Mouse (Mus musculus) cerebellum, postnatal 10 days (tissue): ENCODE results near the gene Stk10.

Experiments
- DNase-seq, 2 experiments: peaks; one replicate each; pipeline ENCODE4 v3.0.0; 2021; ENCODE audit warnings: mixed read lengths in 2 of 2

Gene Stk10

DNA sequence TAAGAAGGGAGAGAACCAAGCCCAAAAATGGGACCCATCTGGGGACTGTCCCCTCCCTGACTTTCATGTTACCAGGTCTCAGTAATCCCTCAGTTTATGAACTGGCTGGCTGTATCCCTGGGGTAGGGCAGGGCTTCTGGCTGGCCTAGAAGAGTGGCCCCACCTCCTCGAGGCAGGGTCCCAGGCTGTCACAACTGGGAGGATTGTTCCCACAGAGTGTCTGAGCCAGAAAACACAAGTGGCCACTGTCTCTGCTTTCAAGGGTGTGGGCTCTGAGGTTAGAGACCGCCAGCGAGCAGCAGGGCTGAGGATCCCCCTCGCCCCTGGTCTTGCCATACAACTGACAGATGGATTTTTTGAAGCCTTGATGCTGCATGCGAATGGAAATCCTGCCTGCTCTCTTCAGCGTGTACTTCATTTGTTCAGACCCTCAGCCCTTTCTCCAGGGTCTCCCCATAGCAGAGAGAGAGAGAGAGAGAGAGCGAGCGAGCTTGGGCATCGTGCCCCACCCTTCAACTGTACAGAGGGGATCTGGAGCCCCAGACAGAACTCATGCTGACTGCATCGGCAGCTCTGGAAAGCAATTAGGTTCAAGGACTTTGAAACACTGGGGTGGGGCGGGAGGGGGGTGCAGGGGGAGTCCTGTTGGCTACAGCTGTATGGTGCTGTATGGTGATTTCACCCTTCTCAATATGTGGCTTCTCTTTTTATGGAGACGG, 18.6 kb downstream of the Stk10 start:
- peak in 1 of 2 experiments; percentile 46 for DNase-seq

GRCm38 (mm10) chr11:32552401-32553090, 19.4 kb downstream of the Stk10 start:
- DNase-seq = peak; percentile 39 to 41

DNA sequence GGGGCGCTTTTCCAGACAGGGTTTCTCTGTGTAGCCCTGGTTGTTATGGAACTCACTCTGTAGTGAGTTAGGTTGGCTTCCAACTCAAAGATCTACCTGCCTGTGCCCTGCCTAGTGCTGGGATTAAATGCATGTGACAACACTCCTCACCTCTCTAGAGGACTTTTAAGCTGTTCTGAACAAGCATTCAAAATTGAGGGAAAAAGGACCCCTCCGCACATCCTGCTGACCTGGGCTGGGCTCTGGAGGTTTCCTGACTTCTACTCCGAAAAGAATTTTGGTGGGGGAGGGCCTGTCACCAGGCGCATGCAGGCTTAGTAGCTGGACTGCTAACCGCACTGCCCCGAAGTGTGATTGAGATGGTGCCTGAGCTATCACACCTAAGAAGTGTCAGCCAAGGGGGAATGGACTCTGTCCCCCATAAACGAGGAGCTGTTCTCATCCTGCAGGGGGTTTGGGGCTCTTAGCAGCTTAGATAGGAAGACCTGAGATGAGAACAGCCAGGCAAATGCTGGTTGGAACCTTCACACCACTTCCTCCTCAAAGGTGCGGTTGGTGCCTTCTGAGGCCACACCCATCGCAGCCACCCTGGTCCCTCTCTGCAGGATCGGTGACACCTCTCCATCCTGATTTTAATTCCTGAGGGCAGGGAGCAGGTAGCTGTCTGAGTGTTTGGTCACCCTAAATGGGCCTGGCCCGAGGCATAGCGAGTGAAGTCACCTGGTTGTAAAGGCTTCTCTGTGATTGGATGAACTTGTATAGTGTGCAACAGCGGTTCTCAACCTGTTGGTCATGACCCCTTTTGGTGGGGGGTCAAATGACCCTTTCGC, 20.4 kb downstream of the Stk10 start:
- no peak for DNase-seq

- no peak for DNase-seq
Observed at GRCm38 (mm10) chr11:32554141-32555091, 21.3 kb downstream of the Stk10 start.

- DNase-seq = no peak
Observed at GRCm38 (mm10) chr11:32555103-32555689, 22.1 kb downstream of the Stk10 start.

- peak; percentile 49 to 58 for DNase-seq
Observed at GRCm38 (mm10) chr11:32556333-32556990, 23.4 kb downstream of the Stk10 start.

DNA sequence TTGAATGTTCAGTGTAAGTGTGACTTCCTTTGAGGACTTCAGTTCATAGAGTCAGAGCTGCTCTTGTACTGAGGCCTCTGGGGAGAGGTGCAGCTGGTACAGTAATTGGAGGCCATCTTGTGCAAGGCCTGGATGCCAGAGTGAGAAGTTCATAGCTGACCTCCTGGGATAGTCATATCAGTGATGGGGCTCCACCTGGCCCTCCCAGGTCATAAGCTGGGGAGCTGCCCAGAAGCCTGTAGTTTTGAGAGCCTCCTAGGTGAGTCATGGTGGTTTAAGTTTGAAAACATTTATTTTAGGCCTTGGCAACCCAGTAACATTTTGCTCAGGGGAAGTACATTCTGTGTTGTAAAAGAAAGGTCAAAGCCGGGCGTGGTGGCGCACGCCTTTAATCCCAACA, 24.9 kb downstream of the Stk10 start:
- no peak for DNase-seq

GRCm38 (mm10) chr11:32558677-32559076, 25.6 kb downstream of the Stk10 start:
- DNase-seq = peak in 1 of 2 experiments; percentile 38

DNA sequence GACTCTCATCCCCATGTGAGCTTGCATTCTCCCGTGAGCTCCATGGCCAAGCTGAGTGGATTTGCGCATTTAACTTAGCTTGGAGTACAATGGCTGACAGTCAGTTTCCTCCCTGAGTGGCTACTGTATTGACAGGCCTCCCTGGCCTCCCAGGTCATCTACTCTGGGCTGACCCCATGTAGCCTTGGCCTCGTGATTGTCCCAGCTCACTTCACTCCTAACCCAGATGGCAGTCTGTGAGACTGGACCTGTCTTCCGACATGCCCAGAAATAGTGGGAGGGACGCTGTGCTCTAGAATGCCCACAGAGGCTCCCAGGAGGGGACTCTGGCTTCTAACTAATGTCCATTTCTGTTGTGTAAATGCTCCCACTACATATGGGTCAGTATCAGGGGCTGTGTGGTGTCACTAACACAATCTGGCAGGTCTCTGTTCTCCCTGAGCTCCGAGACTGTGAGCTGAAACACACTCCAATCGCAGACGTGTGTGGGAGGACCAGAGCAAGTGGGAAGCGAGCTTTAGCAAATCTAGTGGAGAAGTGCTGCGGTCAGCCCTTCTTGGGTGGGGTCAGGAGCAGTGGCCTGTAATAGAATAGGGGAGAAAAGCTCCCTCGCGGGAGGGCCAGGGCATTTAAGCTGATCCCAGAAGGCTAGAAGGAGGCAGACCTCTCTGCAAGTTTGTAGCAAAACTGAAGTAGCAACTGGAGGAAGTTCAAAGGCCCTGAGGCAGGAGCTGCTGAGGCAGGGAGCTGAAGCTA, 27.1 kb downstream of the Stk10 start:
- DNase-seq = no peak

DNA sequence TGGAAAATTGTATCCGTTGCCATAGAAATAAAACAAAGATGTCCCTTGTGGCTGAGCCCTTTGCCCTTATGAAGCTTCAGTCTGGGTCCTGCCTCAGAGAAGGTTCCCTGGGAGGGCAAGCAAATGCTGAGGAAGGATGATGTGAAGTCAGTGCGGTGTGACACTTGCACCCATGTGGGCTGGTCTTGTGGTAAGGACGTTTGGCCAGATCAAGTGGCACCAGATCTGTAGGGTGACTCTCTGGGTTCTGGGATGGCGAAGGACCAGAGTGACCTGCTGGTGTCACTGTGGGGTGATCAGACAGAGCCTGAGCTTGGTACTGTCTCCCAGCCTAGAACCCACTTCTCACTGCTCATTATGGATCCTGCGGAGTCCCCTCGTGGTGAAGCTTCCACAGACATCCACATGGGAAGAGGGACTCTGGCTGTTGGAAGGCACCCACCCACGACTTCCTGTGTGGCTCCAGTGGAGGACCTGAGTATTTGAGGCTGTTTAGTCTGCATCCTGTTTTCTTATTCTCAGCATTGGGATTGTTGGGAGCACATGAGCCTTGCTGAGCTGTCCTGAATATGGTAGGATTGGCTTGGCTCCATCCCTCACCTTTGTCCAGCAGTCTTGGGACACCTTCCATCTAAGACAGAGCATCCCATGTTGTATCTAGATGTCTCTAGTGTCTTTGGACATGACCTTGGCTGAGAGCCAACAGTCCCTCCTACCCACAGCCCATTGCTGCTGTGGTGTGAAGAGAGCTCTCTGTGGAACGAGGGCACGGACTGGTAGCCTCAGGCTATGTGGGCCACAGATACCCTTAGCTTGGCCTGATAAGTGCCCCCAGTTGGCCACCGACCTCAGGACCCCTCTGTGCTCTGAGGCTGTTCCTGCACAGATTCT, 28.6 kb downstream of the Stk10 start:
- no peak for DNase-seq

DNA sequence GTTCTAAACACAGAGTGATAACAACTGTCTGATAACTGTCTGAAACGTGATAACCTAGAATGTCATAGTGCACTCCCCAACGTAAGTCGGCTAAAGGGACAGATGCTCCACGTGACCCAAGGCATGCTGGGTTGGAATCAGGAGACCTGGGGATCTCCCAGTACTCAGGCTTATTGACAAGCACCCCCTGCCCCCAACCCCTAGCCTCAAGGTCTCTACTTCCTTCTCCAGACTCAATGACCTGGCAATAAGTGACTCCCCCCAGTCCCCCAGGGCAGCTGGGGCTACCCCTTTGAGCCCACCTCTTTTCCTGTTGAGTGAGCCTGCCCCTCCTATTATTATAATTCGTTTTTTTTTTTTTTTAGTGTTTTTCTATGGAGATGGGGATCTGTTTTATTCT, 29.6 kb downstream of the Stk10 start:
- DNase-seq = no peak

- DNase-seq = no peak
Observed at GRCm38 (mm10) chr11:32563660-32564059, 30.6 kb downstream of the Stk10 start.

GRCm38 (mm10) chr11:32564629-32565028, 31.5 kb downstream of the Stk10 start:
- no peak for DNase-seq

DNA sequence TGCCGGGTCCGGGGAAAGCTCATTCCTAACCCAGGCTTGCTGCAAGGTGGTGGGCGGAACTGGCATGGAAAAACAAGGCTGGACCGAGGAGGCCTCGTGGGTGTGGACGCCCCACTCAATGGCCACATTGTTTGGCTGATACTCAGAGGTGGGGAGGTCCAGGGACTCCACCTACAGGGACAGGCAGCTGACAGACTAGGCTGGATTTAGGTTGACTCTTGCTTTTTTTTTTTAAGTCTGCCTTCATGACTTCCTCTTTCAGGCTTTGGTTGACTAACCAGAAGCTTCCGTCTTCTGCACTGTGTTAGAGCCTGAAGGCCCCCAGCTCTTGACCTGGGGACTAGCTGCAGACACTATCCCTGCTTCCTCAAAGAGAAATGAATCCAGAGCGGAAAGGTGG, 32.0 kb downstream of the Stk10 start:
- DNase-seq = no peak

- DNase-seq = no peak
Observed at GRCm38 (mm10) chr11:32566184-32566583, 33.1 kb downstream of the Stk10 start.

GRCm38 (mm10) chr11:32567000-32567855, 34.1 kb downstream of the Stk10 start:
- peak in 1 of 2 experiments; percentile 17 for DNase-seq

- DNase-seq = no peak
Observed at GRCm38 (mm10) chr11:32568060-32568459, 35.0 kb downstream of the Stk10 start.

- peak; percentile 63 to 66 for DNase-seq
Observed at GRCm38 (mm10) chr11:32568637-32569293, 35.7 kb downstream of the Stk10 start.
